In the genomic region with DNA sequence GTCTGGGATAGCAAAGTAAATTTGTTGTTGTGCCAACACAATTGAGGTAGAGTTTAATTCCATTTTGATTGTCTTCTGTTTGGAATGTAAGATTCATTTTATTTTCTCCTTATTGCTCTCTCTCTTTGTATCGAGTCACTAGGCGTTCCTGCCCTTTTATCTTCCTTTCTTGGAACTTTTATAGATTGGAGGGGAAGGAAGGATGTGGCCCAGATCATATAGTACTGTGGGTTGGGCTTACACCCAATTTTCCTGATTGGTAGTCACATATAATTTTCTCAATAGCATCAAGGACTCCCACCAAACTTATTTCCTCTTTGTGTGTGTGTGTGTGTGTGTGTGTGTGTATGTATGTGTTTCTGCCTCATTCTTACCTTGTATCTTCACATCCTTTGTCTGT, we compare ENCODE assay signal across 8 mouse cellular contexts. TPM values are rescaled to one million over a fixed set of nuclear protein-coding genes. Genes with fewer than 3 reads are reported as not detected.
DNase-seq lines count a peak whose midpoint lies in the region; ATAC-seq lines count a peak whose summit lies in the region.

No protein-coding gene starts in this region.

- peak overlapping the region; percentile 88 for H3K27ac ChIP-seq in kidney, embryonic 16.5 days (ENCODE audit: low read length)
- H3K27ac ChIP-seq in hindbrain, embryonic 14.5 days, result no peak overlapping the region
- no peak overlapping the region for H3K27ac ChIP-seq in midbrain, embryonic 15.5 days

- no peaks in the 10 kb centered on the region for H3K27me3 ChIP-seq in kidney, embryonic 16.5 days (ENCODE audit: insufficient read depth, low read length)
- no peaks in the 10 kb centered on the region for H3K27me3 ChIP-seq in hindbrain, embryonic 14.5 days (ENCODE audit: control insufficient read depth, insufficient read depth, low read length)
- no peaks in the 10 kb centered on the region for H3K27me3 ChIP-seq in midbrain, embryonic 15.5 days (replicated peaks)

- no peaks in the 10 kb centered on the region for H3K9me3 ChIP-seq in kidney, embryonic 16.5 days (ENCODE audit: low read length)
- no peaks in the 10 kb centered on the region for H3K9me3 ChIP-seq in hindbrain, embryonic 14.5 days (ENCODE audit: control insufficient read depth, low read length)
- no peaks in the 10 kb centered on the region for H3K9me3 ChIP-seq in midbrain, embryonic 15.5 days

- H3K9ac ChIP-seq in kidney, embryonic 16.5 days (replicated peaks; ENCODE audit: low read length), result peak overlapping the region; percentile 90
- H3K9ac ChIP-seq in hindbrain, embryonic 14.5 days, result no peak overlapping the region
- H3K9ac ChIP-seq in midbrain, embryonic 15.5 days, result no peak overlapping the region; the same call in 1 of the 2 replicates

- H3K36me3 ChIP-seq in kidney, embryonic 16.5 days (ENCODE audit: insufficient read depth, low read length), result peaks cover 7% of the 10 kb centered on the region; the same call in 1 of the 2 replicates
- no peaks in the 10 kb centered on the region for H3K36me3 ChIP-seq in hindbrain, embryonic 14.5 days (replicated peaks; ENCODE audit: control insufficient read depth, insufficient read depth)
- H3K36me3 ChIP-seq in midbrain, embryonic 15.5 days (replicated peaks), result no peaks in the 10 kb centered on the region

- WGBS in kidney, embryonic 16.5 days, result 0% methylated on average over 2 of the region's 2 CpGs
- 6% methylated on average over 2 of the region's 2 CpGs for WGBS in hindbrain, embryonic 14.5 days
- 0% methylated on average over 2 of the region's 2 CpGs for WGBS in midbrain, embryonic 15.5 days

- H3K4me3 ChIP-seq in kidney, embryonic 16.5 days (ENCODE audit: low read length), result peak overlapping the region; percentile 97
- H3K4me3 ChIP-seq in hindbrain, embryonic 14.5 days (replicated peaks; ENCODE audit: low read length), result peak overlapping the region; percentile 65
- peak overlapping the region; percentile 66 for H3K4me3 ChIP-seq in midbrain, embryonic 15.5 days

- DNase-seq in kidney, postnatal 25 days, result no peak
- DNase-seq in c-Kit-negative CD71-positive TER-119-positive erythroid progenitor cells, embryonic 14.5 days (ENCODE audit: low read depth, low spot score), result peak; percentile 48
- DNase-seq in hindbrain, embryonic 14.5 days (ENCODE audit: low spot score), result no peak
- no peak for DNase-seq in T-cell, adult 2 months (ENCODE audit: low spot score)
- DNase-seq in cerebellum, adult 8-10 months, result no peak

- H3K4me2 ChIP-seq in kidney, embryonic 16.5 days (replicated peaks; ENCODE audit: low read depth, low read length), result peak overlapping the region; percentile 58
- peak overlapping the region; percentile 78 for H3K4me2 ChIP-seq in hindbrain, embryonic 14.5 days (replicated peaks)
- H3K4me2 ChIP-seq in midbrain, embryonic 15.5 days, result peak overlapping the region; percentile 79

- no peak for ATAC-seq in kidney, embryonic 16.5 days (ENCODE audit: low FRiP score, low TSS enrichment)
- no peak for ATAC-seq in hindbrain, embryonic 14.5 days (ENCODE audit: low FRiP score)
- no peak for ATAC-seq in midbrain, embryonic 15.5 days (replicated peaks)
- ATAC-seq in activated CD4-positive, CD25-positive, alpha-beta regulatory T cell, adult 4 months, result no peak

- H3K4me1 ChIP-seq in kidney, embryonic 16.5 days (ENCODE audit: insufficient read depth, low read length), result peaks cover 18% of the 10 kb centered on the region
- 0 out of 2 replicates have a peak, but pooled peaks cover 5% of the 10 kb centered on the region for H3K4me1 ChIP-seq in hindbrain, embryonic 14.5 days (replicated peaks; ENCODE audit: control insufficient read depth, insufficient read depth, low read length)
- H3K4me1 ChIP-seq in midbrain, embryonic 15.5 days, result peaks cover 7% of the 10 kb centered on the region

RNA-seq across cellular contexts. Expression of a gene that starts 0.7 kb away (rescaled TPM):
- polyA plus RNA-seq in kidney, embryonic 16.5 days (2015; fragmentation: Nextera tagmentation; extraction: Ambion mirVana), result 83.9 and 97.6 TPM in 2 replicates
- polyA plus RNA-seq in hindbrain, embryonic 14.5 days (2014; fragmentation: Nextera tagmentation; extraction: Ambion mirVana), result 17.2 and 20.1 TPM in 2 replicates
- polyA plus RNA-seq in midbrain, embryonic 15.5 days (2015; fragmentation: Nextera tagmentation; extraction: Ambion mirVana), result 12.9 and 14.6 TPM in 2 replicates
- polyA plus RNA-seq in activated CD4-positive, CD25-positive, alpha-beta regulatory T cell, adult 4 months (2017; shearing (Covaris generic)), result 10 to 100 TPM; 21.3 to 23.3 TPM

RNA-seq across cellular contexts. Expression of a gene that starts 16.9 kb away (rescaled TPM):
- polyA plus RNA-seq in kidney, embryonic 16.5 days (2015; fragmentation: Nextera tagmentation; extraction: Ambion mirVana), result 113 and 116 TPM in 2 replicates
- 155 and 165 TPM in 2 replicates for polyA plus RNA-seq in hindbrain, embryonic 14.5 days (2014; fragmentation: Nextera tagmentation; extraction: Ambion mirVana)
- polyA plus RNA-seq in midbrain, embryonic 15.5 days (2015; fragmentation: Nextera tagmentation; extraction: Ambion mirVana), result 195 and 197 TPM in 2 replicates
- 10 to 100 TPM; 52.4 to 59.9 TPM for polyA plus RNA-seq in activated CD4-positive, CD25-positive, alpha-beta regulatory T cell, adult 4 months (2017; shearing (Covaris generic))
